Mouse (Mus musculus) limb, embryonic 11.5 days (tissue): ENCODE results near the gene Trio. TPM values are rescaled to one million over a fixed set of nuclear protein-coding genes. Genes with fewer than 3 reads are reported as not detected.
A peak's percentile ranks its signal among the peaks of the same experiment; 100 is the strongest.

Experiments used
- ATAC-seq: fragments of 200-750 bp; cut with Nextera tagmentation; 2 replicates; pipeline ENCODE4 v1.8.0; 2017; ENCODE audit warnings: low read depth; ENCODE audit not compliant: insufficient number of reproducible peaks, low FRiP score, low TSS enrichment
- DNase-seq: peaks from one replicate; pipeline ENCODE4 v3.0.0-alpha.2; 2015; ENCODE audit warnings: low spot score
- H3K27ac ChIP-seq: fragments of 300-500 bp; sonication (generic); replicated peaks from 2 replicates; pipeline ENCODE4 v1.5.1; 2014; ENCODE audit warnings: low read depth, mild to moderate bottlenecking, low read length
- H3K27me3 ChIP-seq: fragments of 300-500 bp; sonication (generic); 2 replicates; pipeline ENCODE4 v1.6.1; 2014; ENCODE audit warnings: mild to moderate bottlenecking, low read length, mixed read lengths; ENCODE audit not compliant: control insufficient read depth, insufficient read depth
- H3K36me3 ChIP-seq: fragments of 300-500 bp; sonication (generic); 2 replicates; pipeline ENCODE4 v1.6.1; 2014; ENCODE audit warnings: mild to moderate bottlenecking, low read length, moderate library complexity, mixed read lengths; ENCODE audit not compliant: control insufficient read depth, insufficient read depth
- H3K4me1 ChIP-seq: fragments of 300-500 bp; sonication (generic); 2 replicates; pipeline ENCODE4 v1.6.1; 2014; ENCODE audit warnings: low read length, mixed read lengths; ENCODE audit not compliant: control insufficient read depth, insufficient read depth
- H3K4me2 ChIP-seq: fragments of 300-500 bp; sonication (generic); 2 replicates; pipeline ENCODE4 v1.6.1; 2014; ENCODE audit warnings: low read depth, mild to moderate bottlenecking, moderate library complexity; ENCODE audit not compliant: severe bottlenecking
- H3K4me3 ChIP-seq: fragments of 300-500 bp; sonication (generic); 2 replicates; pipeline ENCODE4 v1.5.1; 2014; ENCODE audit warnings: low read depth, low read length
- H3K9ac ChIP-seq: fragments of 300-500 bp; sonication (generic); 2 replicates; pipeline ENCODE4 v1.6.1; 2014; ENCODE audit warnings: mild to moderate bottlenecking, low read length
- H3K9me3 ChIP-seq: fragments of 300-500 bp; sonication (generic); 2 replicates; pipeline ENCODE4 v1.6.1; 2016; ENCODE audit warnings: low read length; ENCODE audit not compliant: control insufficient read depth
- WGBS: fragments of 180-500 bp; shearing (Covaris S2); extraction: QIAGEN DNeasy Blood & Tissue Kit; methylation state at CpG from one replicate; pipeline ENCODE4 v1.1.7; 2014; 5-methylcytosine and 5-hydroxymethylcytosine counted together
- polyA plus RNA-seq: library from polyadenylated mRNA; unstranded; fragments of >200 nt; fragmentation: Nextera tagmentation; extraction: Ambion mirVana; gene quantifications from 2 replicates; pipeline ENCODE4 v1.2.1, GENCODE M21; 2014

Gene Trio
- polyA plus RNA-seq, 1 experiment from 2014 or later: 64.8 TPM

GRCm38 (mm10) chr15:27925865-27926264 lies 99.8 kb downstream of the Trio start:
- WGBS: 40% methylated on average over 8 of the region's 8 CpGs
- Histone ChIP-seq H3K4me3 (no peak overlapping the region), H3K9ac (no peak overlapping the region), H3K27ac (no peak overlapping the region), H3K4me2 (no peak overlapping the region), H3K27me3 (no peaks in the 10 kb centered on the region), H3K4me1 (peaks cover 40% of the 10 kb centered on the region), H3K9me3 (no peaks in the 10 kb centered on the region), H3K36me3 (no peaks in the 10 kb centered on the region)
- DNase-seq (peak; percentile 50), ATAC-seq (0 out of 2 replicates have a peak, but pooled peaks have one; percentile 14)

GRCm38 (mm10) chr15:27925004-27925635 lies 100.5 kb downstream of the Trio start:
- peaks cover 40% of the 10 kb centered on the region for H3K4me1 ChIP-seq
- no peaks in the 10 kb centered on the region for H3K27me3 ChIP-seq
- 37% methylated on average over 15 of the region's 15 CpGs for WGBS
- no peaks in the 10 kb centered on the region for H3K9me3 ChIP-seq
- no peaks in the 10 kb centered on the region for H3K36me3 ChIP-seq
- no peak for DNase-seq
- H3K4me3 ChIP-seq: no peak overlapping the region
- ATAC-seq: no peak
- no peak overlapping the region for H3K27ac ChIP-seq
- no peak overlapping the region for H3K4me2 ChIP-seq
- H3K9ac ChIP-seq: no peak overlapping the region

- Histone ChIP-seq H3K4me3 (0 out of 2 replicates have a peak overlapping the region, but pooled peaks have one; percentile 9), H3K27ac (no peak overlapping the region), H3K27me3 (no peaks in the 10 kb centered on the region), H3K9me3 (no peaks in the 10 kb centered on the region), H3K9ac (no peak overlapping the region), H3K4me1 (peaks cover 38% of the 10 kb centered on the region), H3K4me2 (peak overlapping the region; percentile 46; the same call in 1 of the 2 replicates), H3K36me3 (no peaks in the 10 kb centered on the region)
- 18% methylated on average over 5 of the region's 5 CpGs for WGBS
- no peak for DNase-seq
- no peak for ATAC-seq
These were observed 101.7 kb downstream of the Trio start for GRCm38 (mm10) chr15:27923987-27924341.

GRCm38 (mm10) chr15:27923280-27923986 lies 102.2 kb downstream of the Trio start:
- Histone ChIP-seq H3K9ac (no peak overlapping the region), H3K9me3 (no peaks in the 10 kb centered on the region), H3K36me3 (no peaks in the 10 kb centered on the region), H3K4me3 (peak overlapping the region; percentile 9), H3K4me2 (peak overlapping the region; percentile 46), H3K27ac (no peak overlapping the region), H3K27me3 (no peaks in the 10 kb centered on the region), H3K4me1 (peaks cover 38% of the 10 kb centered on the region)
- ATAC-seq (peak; percentile 85), DNase-seq (peak; percentile 81)
- 8% methylated on average over 21 of the region's 21 CpGs for WGBS

GRCm38 (mm10) chr15:27920751-27921150 lies 104.9 kb downstream of the Trio start:
- no peaks in the 10 kb centered on the region for H3K27me3 ChIP-seq
- peaks cover 30% of the 10 kb centered on the region for H3K4me1 ChIP-seq
- no peak for ATAC-seq
- H3K4me3 ChIP-seq: no peak overlapping the region
- no peaks in the 10 kb centered on the region for H3K9me3 ChIP-seq
- DNase-seq: no peak
- no peak overlapping the region for H3K27ac ChIP-seq
- no peaks in the 10 kb centered on the region for H3K36me3 ChIP-seq
- H3K9ac ChIP-seq: no peak overlapping the region
- WGBS: 61% methylated on average over 3 of the region's 3 CpGs
- H3K4me2 ChIP-seq: no peak overlapping the region

GRCm38 (mm10) chr15:27919540-27919939 lies 106.1 kb downstream of the Trio start:
- 23% methylated on average over 5 of the region's 5 CpGs for WGBS
- ATAC-seq: 0 out of 2 replicates have a peak, but pooled peaks have one; percentile 63
- peaks cover 18% of the 10 kb centered on the region for H3K4me1 ChIP-seq

GRCm38 (mm10) chr15:27918798-27919197 lies 106.8 kb downstream of the Trio start:
- no peak overlapping the region for H3K4me3 ChIP-seq
- no peaks in the 10 kb centered on the region for H3K27me3 ChIP-seq
- DNase-seq (no peak), ATAC-seq (no peak)
- no peak overlapping the region for H3K27ac ChIP-seq
- no peaks in the 10 kb centered on the region for H3K9me3 ChIP-seq
- 69% methylated on average over 9 of the region's 9 CpGs for WGBS
- H3K4me2 ChIP-seq: no peak overlapping the region
- no peaks in the 10 kb centered on the region for H3K36me3 ChIP-seq
- no peak overlapping the region for H3K9ac ChIP-seq
- H3K4me1 ChIP-seq: peaks cover 15% of the 10 kb centered on the region; the same call in 1 of the 2 replicates

More at GRCm38 (mm10) chr15:27919540-27919939, 106.1 kb downstream of the Trio start:
- Histone ChIP-seq H3K36me3 (no peaks in the 10 kb centered on the region), H3K27me3 (no peaks in the 10 kb centered on the region), H3K4me3 (no peak overlapping the region), H3K9ac (no peak overlapping the region), H3K9me3 (no peaks in the 10 kb centered on the region), H3K4me2 (no peak overlapping the region), H3K27ac (no peak overlapping the region)
- DNase-seq: peak; percentile 76

GRCm38 (mm10) chr15:27916204-27916603 lies 109.4 kb downstream of the Trio start:
- Histone ChIP-seq H3K36me3 (no peaks in the 10 kb centered on the region), H3K9me3 (no peaks in the 10 kb centered on the region), H3K4me3 (no peak overlapping the region), H3K4me1 (no peaks in the 10 kb centered on the region), H3K27me3 (no peaks in the 10 kb centered on the region), H3K9ac (no peak overlapping the region), H3K27ac (no peak overlapping the region), H3K4me2 (no peak overlapping the region)
- ATAC-seq (no peak), DNase-seq (no peak)
- WGBS: 71% methylated on average over 4 of the region's 4 CpGs
